Mouse (Mus musculus) layer of hippocampus, adult 9-10 months (tissue): ENCODE measurements around the gene Ctdnep1.

Experiments used
- DNase-seq: peaks from one replicate; pipeline ENCODE4 v3.0.0; 2022; ENCODE audit warnings: low spot score

Gene Ctdnep1

DNA sequence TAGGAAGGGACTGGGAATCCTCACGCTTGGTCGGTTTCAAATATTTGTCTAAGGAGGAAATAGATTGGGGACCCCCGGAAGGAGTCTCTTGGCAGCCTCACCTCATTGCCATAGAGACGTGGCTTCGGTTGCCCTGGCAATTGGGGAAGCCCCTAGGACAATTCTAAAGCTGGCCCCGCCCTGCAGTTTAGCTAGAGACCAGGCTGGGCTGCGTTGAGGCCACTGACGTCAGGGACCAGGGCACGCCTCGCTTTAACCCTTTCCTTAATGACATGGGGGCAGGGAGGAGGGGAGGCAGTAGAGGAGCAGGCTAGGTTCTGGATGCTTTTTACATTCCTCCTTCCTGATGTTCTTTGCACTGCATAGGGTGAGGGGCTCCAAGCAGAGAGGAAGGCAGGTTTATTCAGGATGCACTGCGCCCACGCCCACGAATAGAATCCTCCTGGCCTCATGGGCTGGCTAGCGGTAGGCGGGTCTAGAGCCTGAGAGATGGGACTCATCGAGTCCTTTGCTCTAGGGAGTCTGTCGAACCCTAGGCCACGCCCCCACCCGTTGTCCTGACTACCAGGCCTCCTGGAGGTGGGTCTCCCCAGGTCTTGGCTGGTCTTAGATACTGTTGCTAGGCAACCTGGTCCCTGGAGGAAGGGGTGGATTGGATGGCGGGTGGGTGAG lies 48.3 kb downstream of the Ctdnep1 start:
- no peak for DNase-seq

- no peak for DNase-seq
These were observed 49.0 kb downstream of the Ctdnep1 start for GRCm38 (mm10) chr11:70029829-70030550.

DNA sequence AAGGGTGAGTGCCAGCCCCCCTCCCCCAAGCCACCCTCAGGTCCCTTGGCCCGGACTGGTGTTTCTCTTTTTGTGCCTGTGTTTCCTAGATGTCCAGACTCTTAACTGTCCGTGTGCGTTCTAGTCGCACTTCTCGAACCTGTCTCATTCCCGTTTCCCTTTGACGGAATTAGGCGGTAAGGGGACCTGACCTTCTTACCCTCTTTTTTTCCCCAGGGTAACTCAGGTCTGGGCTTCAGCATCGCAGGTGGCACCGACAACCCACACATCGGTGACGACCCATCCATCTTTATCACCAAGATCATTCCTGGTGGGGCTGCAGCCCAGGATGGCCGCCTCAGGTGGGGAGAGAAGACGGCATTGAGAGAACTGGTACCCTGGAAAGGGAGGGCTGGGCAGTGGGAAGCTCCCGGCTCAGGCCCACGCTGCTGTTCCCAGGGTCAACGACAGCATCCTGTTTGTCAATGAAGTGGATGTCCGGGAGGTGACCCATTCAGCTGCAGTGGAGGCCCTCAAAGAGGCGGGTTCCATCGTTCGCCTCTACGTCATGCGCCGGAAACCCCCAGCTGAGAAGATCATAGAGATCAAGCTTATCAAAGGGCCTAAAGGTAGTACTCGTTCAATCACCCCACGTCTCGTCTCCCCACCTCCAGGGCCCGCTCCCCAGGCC lies 49.8 kb downstream of the Ctdnep1 start:
- no peak for DNase-seq

DNA sequence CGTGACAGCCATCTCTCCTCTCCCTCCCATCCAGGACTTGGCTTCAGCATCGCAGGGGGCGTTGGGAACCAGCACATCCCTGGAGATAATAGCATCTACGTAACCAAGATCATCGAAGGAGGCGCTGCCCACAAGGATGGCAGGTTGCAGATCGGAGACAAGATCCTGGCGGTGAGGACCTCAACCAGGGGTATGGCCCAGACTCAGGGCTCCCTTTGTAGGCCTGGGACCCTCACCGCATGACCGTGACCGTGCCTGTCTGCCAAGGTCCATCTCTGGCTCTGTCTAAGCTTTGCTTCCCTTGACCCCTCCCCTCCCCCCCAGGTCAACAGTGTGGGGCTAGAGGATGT lies 50.3 kb downstream of the Ctdnep1 start:
- no peak for DNase-seq

DNA sequence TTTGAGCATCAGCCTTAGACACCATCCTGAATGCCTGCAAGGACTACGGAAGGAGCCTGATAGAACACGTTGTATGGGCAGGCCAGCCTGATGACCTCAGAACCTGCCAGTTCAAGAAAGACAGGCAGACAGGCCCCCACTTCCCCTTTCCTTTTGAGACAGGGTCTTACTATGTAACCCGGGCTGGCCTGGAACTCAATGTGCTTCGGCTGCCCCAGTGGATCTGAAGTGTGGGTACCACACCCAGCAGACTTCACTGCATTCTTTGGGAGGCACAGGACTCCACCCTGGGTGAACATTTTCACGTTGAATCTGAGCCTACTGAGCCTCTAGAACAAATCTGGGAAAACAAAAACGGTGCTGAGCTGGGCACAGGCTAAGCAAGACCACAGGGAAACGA lies 57.2 kb downstream of the Ctdnep1 start:
- no peak for DNase-seq

- no peak for DNase-seq
These were observed 58.7 kb downstream of the Ctdnep1 start for GRCm38 (mm10) chr11:70039631-70040030.

- no peak for DNase-seq
These were observed 59.2 kb downstream of the Ctdnep1 start for GRCm38 (mm10) chr11:70040184-70040583.
